Mouse (Mus musculus) A20 (cell line): ENCODE results near the gene Cers3.
A peak's percentile ranks its signal among the peaks of the same experiment; 100 is the strongest.

Source experiments
- DNase-seq: peaks from one replicate; pipeline ENCODE4 v3.0.0-alpha.2; 2011; ENCODE audit warnings: low read depth, low spot score

Cers3 gene

GRCm38 (mm10) chr7:66840008-66840719 is 96.9 kb downstream of the Cers3 start:
- no peak for DNase-seq

GRCm38 (mm10) chr7:66841165-66841564 is 97.9 kb downstream of the Cers3 start:
- DNase-seq, result no peak

GRCm38 (mm10) chr7:66842021-66842420 is 98.7 kb downstream of the Cers3 start:
- DNase-seq, result peak; percentile 26

GRCm38 (mm10) chr7:66843846-66844245 is 100.5 kb downstream of the Cers3 start:
- DNase-seq, result no peak

- DNase-seq, result no peak
Observed at GRCm38 (mm10) chr7:66846582-66846981, 103.3 kb downstream of the Cers3 start.

GRCm38 (mm10) chr7:66847299-66847698 is 104.0 kb downstream of the Cers3 start:
- DNase-seq, result no peak

- DNase-seq, result no peak
Observed at GRCm38 (mm10) chr7:66849316-66849715, 106.0 kb downstream of the Cers3 start.

GRCm38 (mm10) chr7:66852164-66852563 is 108.9 kb downstream of the Cers3 start:
- no peak for DNase-seq

GRCm38 (mm10) chr7:66857610-66858009 is 114.3 kb downstream of the Cers3 start:
- DNase-seq, result no peak

GRCm38 (mm10) chr7:66858247-66859075 is 115.2 kb downstream of the Cers3 start:
- DNase-seq, result no peak

GRCm38 (mm10) chr7:66859220-66859619 is 115.9 kb downstream of the Cers3 start:
- no peak for DNase-seq

- peak; percentile 65 for DNase-seq
Observed at GRCm38 (mm10) chr7:66866944-66867718, 123.8 kb downstream of the Cers3 start.

- no peak for DNase-seq
Observed at GRCm38 (mm10) chr7:66867719-66868501, 124.6 kb downstream of the Cers3 start.

- no peak for DNase-seq
Observed at GRCm38 (mm10) chr7:66871520-66871919, 128.2 kb downstream of the Cers3 start.

- no peak for DNase-seq
Observed at GRCm38 (mm10) chr7:66871940-66872511, 128.7 kb downstream of the Cers3 start.

GRCm38 (mm10) chr7:66873235-66873634 is 129.9 kb downstream of the Cers3 start:
- DNase-seq, result no peak
